Mouse (Mus musculus) midbrain, embryonic 14.5 days (tissue): ENCODE measurements around the gene Adnp. TPM values are rescaled to one million over a fixed set of nuclear protein-coding genes. Genes with fewer than 3 reads are reported as not detected.

Experiments used
- ATAC-seq: fragments of 200-750 bp; cut with Nextera tagmentation; 2 replicates; pipeline ENCODE4 v1.8.0; 2017; ENCODE audit warnings: moderate number of reproducible peaks, moderate library complexity; ENCODE audit not compliant: low FRiP score, low TSS enrichment
- DNase-seq: peaks from one replicate; pipeline ENCODE4 v3.0.0-alpha.2; 2015
- H3K27ac ChIP-seq: fragments of 300-500 bp; sonication (generic); replicated peaks from 2 replicates; pipeline ENCODE4 v1.5.1; 2014; ENCODE audit warnings: mild to moderate bottlenecking, low read depth, low read length, moderate library complexity
- H3K27me3 ChIP-seq: fragments of 300-500 bp; sonication (generic); 2 replicates; pipeline ENCODE4 v1.6.1; 2014; ENCODE audit warnings: low read length, control low read depth, mixed read lengths; ENCODE audit not compliant: control insufficient read depth, insufficient read depth
- H3K36me3 ChIP-seq: fragments of 300-500 bp; sonication (generic); 2 replicates; pipeline ENCODE4 v1.6.1; 2014; ENCODE audit warnings: low read length, control low read depth; ENCODE audit not compliant: control insufficient read depth, insufficient read depth
- H3K4me1 ChIP-seq: fragments of 300-500 bp; sonication (generic); 2 replicates; pipeline ENCODE4 v1.6.1; 2014; ENCODE audit warnings: mild to moderate bottlenecking, antibody characterized with exemption, low read length, control low read depth; ENCODE audit not compliant: control insufficient read depth, insufficient read depth
- H3K4me2 ChIP-seq: fragments of 300-500 bp; sonication (generic); 2 replicates; pipeline ENCODE4 v1.6.1; 2014; ENCODE audit warnings: mild to moderate bottlenecking, low read length, moderate library complexity
- H3K4me3 ChIP-seq: fragments of 300-500 bp; sonication (generic); replicated peaks from 2 replicates; pipeline ENCODE4 v1.5.1; 2014; ENCODE audit warnings: low read depth, low read length
- H3K9ac ChIP-seq: fragments of 300-500 bp; sonication (generic); replicated peaks from 2 replicates; pipeline ENCODE4 v1.6.1; 2014; ENCODE audit warnings: mild to moderate bottlenecking, low read length, moderate library complexity
- H3K9me3 ChIP-seq: fragments of 300-500 bp; sonication (generic); 2 replicates; pipeline ENCODE4 v1.6.1; 2016; ENCODE audit warnings: low read length, control low read depth, mixed read lengths; ENCODE audit not compliant: control insufficient read depth
- WGBS: fragments of 180-500 bp; shearing (Covaris S2); extraction: QIAGEN DNeasy Blood & Tissue Kit; methylation state at CpG from one replicate; pipeline ENCODE4 v1.1.7; 2014; 5-methylcytosine and 5-hydroxymethylcytosine counted together
- polyA plus RNA-seq: library from polyadenylated mRNA; unstranded; fragments of >200 nt; fragmentation: Nextera tagmentation; extraction: Ambion mirVana; gene quantifications from 2 replicates; pipeline ENCODE4 v1.2.1, GENCODE M21; 2014

Adnp gene
- polyA plus RNA-seq, 1 experiment from 2014 or later: 4.5 TPM

DNA sequence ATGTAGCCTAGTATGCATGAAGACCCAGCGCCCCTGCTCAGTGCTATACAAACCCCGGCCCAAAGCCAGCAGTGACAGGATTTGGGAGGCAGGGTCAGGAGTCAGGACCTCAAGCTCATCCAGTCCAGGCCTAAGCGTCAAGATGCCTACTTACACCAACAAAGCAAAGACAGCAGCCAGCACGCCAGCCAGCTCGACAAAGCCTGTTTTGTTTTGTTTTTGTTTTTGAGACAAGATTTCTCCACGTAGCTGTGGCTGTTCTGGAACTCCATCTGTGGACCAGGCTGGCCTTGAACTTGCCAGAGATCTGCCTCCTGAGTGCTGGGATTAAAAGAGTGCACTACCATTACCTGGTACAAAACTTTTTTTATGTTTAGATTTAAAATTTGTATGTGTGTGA is 16.4 kb upstream of the Adnp start:
- H3K4me1 ChIP-seq: 0 out of 2 replicates have a peak, but pooled peaks cover 4% of the 10 kb centered on the region
- H3K27ac ChIP-seq: no peak overlapping the region
- WGBS: 90% methylated on average over 6 of the region's 6 CpGs
- no peaks in the 10 kb centered on the region for H3K9me3 ChIP-seq
- H3K4me3 ChIP-seq: no peak overlapping the region
- H3K27me3 ChIP-seq: no peaks in the 10 kb centered on the region
- H3K4me2 ChIP-seq: no peak overlapping the region
- H3K9ac ChIP-seq: no peak overlapping the region
- DNase-seq (no peak), ATAC-seq (no peak)
- peaks cover 74% of the 10 kb centered on the region for H3K36me3 ChIP-seq

DNA sequence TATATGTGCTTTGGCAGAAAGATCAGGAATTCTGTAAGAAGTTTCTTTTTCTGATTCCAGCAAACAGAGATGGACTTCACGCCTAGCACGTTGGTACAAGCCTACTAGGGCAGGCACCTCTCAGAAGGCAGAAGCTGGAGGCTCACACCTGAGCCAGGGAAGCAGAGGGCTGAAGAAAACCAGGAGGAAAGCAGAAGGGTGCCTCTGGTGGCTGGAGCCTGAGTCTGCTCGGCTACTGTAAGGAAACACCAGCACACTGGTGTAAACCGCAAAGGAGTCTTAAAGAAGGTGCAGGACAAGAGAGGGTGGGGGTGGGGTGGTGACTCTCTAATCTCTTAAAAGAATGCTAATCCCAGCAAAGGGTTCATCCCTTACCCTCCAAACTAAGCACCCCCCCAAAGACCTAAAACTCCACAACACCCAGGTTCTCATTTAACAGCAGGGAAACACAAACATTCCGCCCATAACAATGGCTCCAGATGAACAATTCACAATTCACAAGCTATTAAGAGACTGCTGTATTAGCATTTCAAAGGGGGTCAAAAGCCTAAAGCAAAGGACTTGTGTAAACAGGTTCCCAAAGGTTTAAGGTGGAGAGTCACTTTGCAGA is 7.0 kb upstream of the Adnp start:
- Histone ChIP-seq H3K27me3 (no peaks in the 10 kb centered on the region), H3K9me3 (no peaks in the 10 kb centered on the region), H3K36me3 (peaks cover 91% of the 10 kb centered on the region), H3K4me1 (no peaks in the 10 kb centered on the region), H3K4me2 (no peak overlapping the region), H3K4me3 (no peak overlapping the region), H3K9ac (no peak overlapping the region), H3K27ac (no peak overlapping the region)
- ATAC-seq: no peak
- 40% methylated on average over 5 of the region's 5 CpGs for WGBS
- DNase-seq: no peak

DNA sequence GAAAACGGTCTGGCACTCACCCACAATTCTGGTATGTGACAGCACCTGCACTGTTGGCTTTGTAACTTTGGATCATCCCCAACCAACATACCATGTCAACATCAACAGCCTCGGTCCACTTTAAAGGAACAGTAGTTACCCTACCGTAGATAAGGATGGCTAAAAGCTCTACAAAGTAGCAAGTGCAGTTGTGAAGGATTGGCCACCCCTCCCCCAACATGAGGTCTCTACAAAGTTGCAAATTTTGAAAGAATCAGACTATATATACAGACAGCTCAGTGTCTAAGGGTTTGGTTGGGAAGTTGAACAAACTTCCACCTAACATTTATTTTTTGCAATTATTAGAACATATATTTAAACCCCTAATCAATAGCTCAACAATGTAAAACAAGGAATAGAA is 971 bp upstream of the Adnp start:
- Histone ChIP-seq H3K9ac (peak overlapping the region; percentile 100; the same call in 1 of the 2 replicates), H3K9me3 (no peaks in the 10 kb centered on the region), H3K4me1 (peaks cover 19% of the 10 kb centered on the region), H3K4me2 (peak overlapping the region; percentile 85), H3K36me3 (peaks cover 56% of the 10 kb centered on the region), H3K4me3 (peak overlapping the region; percentile 96; the same call in 1 of the 2 replicates), H3K27ac (peak overlapping the region; percentile 100), H3K27me3 (no peaks in the 10 kb centered on the region)
- no peak for ATAC-seq
- whole genome bisulfite sequencing: 95% methylated on average over 3 of the region's 3 CpGs
- no peak for DNase-seq

DNA sequence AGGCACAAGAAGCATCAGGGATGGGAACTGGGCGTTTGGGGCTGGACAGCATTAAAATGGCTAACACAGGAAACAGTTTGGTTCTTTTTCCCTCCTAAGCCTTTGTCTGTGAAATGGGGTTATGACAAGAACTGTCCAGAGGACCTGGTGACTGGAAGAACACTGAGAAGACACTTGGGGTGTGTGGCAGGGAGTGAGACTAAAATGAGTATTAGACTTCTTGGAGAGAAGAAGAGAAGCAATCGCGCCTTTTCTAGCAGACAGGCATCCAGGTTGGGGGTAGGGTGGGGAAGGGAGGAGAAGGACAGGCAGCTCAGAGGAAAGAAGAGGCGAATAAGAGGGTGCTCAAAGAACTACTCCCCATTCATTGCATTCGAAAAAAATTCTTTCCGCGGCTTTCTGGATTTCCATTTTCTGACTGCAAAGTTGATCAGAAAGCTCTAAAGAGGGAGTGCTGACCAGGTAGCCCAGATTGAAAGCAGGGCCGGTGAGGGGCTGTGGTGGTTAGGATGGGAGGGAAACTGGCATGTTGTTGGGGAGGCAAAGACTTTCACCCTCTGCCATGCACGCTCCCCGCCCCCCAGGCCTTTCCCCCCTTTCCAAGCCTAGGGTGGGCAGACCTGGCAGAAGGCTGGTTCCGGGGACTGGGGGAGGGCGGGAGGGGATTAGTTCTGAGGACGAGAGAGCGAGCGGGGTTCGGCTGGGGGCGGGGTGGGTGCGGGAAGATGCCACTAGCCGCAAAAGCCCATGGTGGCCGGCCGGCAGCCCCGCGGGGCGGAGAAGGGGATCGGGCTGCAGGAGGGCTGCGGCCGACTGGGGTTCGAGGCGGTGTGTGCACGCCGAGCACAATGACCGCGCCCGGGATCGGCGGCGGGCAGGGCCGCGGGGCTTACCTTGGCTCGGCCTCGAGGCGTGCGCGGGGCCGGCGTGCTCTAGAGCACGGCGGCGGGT is 956 bp downstream of the Adnp start:
- H3K9ac ChIP-seq: peak overlapping the region; percentile 100
- peaks cover 41% of the 10 kb centered on the region for H3K36me3 ChIP-seq
- WGBS: under 1% methylated on average over 49 of the region's 49 CpGs
- peak overlapping the region; percentile 96 for H3K4me3 ChIP-seq
- H3K9me3 ChIP-seq: no peaks in the 10 kb centered on the region
- DNase-seq (peak; percentile 62), ATAC-seq (peak; percentile 17; the same call in 1 of the 2 replicates)
- peak overlapping the region; percentile 85 for H3K4me2 ChIP-seq
- peak overlapping the region; percentile 100 for H3K27ac ChIP-seq
- no peaks in the 10 kb centered on the region for H3K27me3 ChIP-seq
- H3K4me1 ChIP-seq: peaks cover 29% of the 10 kb centered on the region

DNA sequence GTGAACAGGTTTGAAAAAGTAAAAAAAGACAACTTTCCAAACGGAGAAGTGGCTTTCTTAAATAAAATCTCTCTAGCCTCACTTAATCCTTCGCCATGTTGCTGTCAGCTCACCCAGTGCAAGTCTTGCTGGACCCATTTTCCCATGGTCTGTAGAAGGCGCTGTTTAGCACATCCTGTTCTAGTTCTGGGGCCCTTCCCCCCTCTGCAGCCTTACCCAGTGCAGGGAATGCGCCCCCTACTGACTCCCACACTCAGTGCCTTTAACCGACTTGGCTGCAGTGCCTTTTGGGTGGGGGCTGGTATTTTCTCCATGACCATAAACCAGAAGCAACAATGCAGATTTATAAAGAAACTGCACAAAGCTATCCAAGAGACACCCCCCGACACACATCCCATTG is 1.6 kb downstream of the Adnp start:
- peak overlapping the region; percentile 96 for H3K4me3 ChIP-seq
- no peaks in the 10 kb centered on the region for H3K27me3 ChIP-seq
- peak overlapping the region; percentile 100 for H3K9ac ChIP-seq
- DNase-seq (peak; percentile 94), ATAC-seq (no peak)
- peak overlapping the region; percentile 100 for H3K27ac ChIP-seq
- H3K4me1 ChIP-seq: peaks cover 35% of the 10 kb centered on the region
- peak overlapping the region; percentile 85 for H3K4me2 ChIP-seq
- peaks cover 34% of the 10 kb centered on the region for H3K36me3 ChIP-seq
- H3K9me3 ChIP-seq: no peaks in the 10 kb centered on the region
- WGBS: 4% methylated on average over 6 of the region's 6 CpGs

DNA sequence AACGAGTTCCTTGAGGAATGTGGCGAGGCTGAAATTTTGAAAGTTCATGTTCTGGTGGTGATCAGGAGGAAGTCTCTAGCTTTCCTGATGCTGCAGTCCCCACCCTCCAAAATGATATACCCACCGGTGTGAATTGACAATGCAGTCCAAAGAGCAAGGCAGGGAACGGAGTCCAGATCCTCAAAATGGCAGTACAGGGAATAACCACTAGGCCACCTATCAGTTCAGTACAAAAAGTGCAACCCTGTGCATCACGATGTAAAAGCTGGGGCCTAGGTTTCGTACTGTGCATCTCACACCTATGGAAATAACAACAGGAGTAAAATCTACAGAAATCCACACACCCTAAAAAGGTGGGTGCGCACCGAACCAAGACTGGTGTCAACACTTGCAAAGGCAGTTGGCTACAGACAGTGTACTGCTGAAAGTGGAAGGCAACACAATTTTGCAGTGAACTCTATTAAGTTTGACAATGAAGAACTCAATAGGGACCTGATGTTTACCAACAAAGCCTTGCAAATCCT is 2.4 kb downstream of the Adnp start:
- Histone ChIP-seq H3K9me3 (no peaks in the 10 kb centered on the region), H3K4me1 (peaks cover 37% of the 10 kb centered on the region), H3K36me3 (peaks cover 29% of the 10 kb centered on the region), H3K27me3 (no peaks in the 10 kb centered on the region), H3K4me3 (peak overlapping the region; percentile 96), H3K4me2 (peak overlapping the region; percentile 85), H3K27ac (no peak overlapping the region), H3K9ac (peak overlapping the region; percentile 100; the same call in 1 of the 2 replicates)
- whole genome bisulfite sequencing: 90% methylated on average over 8 of the region's 8 CpGs
- ATAC-seq (no peak), DNase-seq (no peak)

DNA sequence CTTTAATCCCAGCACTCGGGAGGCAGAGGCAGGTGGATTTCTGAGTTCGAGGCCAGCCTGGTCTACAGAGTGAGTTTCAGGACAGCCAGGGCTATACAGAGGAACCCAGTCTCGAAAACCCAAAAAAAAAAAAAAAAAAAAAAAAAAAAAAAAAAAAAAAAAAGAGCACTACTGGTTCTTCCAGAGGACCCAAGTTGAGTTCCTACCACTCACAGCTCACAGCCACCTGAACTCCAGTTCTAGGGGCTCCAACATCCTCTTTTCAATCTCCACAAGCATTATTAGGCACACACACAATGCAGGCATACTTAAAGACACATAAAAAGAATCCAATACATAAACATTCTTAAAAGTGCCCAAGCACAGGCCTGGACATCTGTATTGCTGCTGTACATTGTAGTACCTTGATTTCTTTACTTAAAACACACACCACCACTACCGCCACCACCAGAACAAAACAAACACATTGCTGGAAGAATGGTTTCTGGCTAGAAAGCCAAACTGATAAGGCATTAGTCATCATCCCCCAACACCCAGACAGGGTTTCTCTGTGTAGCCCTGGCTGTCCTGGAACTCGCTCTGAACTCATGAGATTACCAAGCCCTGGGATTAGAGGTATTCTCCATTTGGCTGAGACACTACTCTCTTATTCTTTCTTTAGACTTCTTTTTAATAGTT is 6.8 kb downstream of the Adnp start:
- no peaks in the 10 kb centered on the region for H3K27me3 ChIP-seq
- WGBS: 81% methylated on average over 5 of the region's 5 CpGs
- no peak for DNase-seq
- no peak overlapping the region for H3K4me2 ChIP-seq
- no peaks in the 10 kb centered on the region for H3K9me3 ChIP-seq
- H3K36me3 ChIP-seq: peaks cover 23% of the 10 kb centered on the region
- no peak overlapping the region for H3K9ac ChIP-seq
- H3K4me1 ChIP-seq: peaks cover 68% of the 10 kb centered on the region
- H3K27ac ChIP-seq: no peak overlapping the region
- ATAC-seq: no peak
- no peak overlapping the region for H3K4me3 ChIP-seq

DNA sequence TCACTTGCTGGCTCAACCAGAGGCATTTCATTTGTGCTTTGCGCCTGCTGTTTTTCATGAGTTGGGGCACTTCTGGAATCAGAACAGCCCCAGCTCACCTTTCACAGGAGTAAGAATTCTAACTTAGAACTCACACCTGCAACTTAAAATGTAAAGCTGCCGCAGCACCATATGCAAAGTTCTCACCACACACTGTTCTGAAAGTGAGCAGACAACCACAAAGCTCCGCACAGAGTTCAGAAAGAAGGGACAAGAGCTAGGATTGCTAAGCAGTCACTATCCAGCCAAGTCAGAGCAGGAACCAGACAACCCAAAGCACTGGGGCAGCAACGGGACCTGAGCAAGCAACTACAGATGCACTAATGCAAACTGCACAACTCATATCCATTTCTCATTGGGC is 7.4 kb downstream of the Adnp start:
- Histone ChIP-seq H3K4me2 (0 out of 2 replicates have a peak overlapping the region, but pooled peaks have one; percentile 17), H3K4me1 (peaks cover 68% of the 10 kb centered on the region)

More for the DNA sequence above, 7.4 kb downstream of the Adnp start:
- 88% methylated on average over 4 of the region's 4 CpGs for WGBS
- no peak overlapping the region for H3K27ac ChIP-seq
- no peaks in the 10 kb centered on the region for H3K9me3 ChIP-seq
- H3K27me3 ChIP-seq: no peaks in the 10 kb centered on the region
- H3K36me3 ChIP-seq: peaks cover 21% of the 10 kb centered on the region
- ATAC-seq (no peak), DNase-seq (no peak)
- H3K9ac ChIP-seq: no peak overlapping the region
- no peak overlapping the region for H3K4me3 ChIP-seq
